Mouse (Mus musculus): ENCODE measurements around the gene Fgfr2. TPM values are rescaled to one million over a fixed set of nuclear protein-coding genes. Genes with fewer than 3 reads are reported as not detected.
A peak's percentile ranks its signal among the peaks of the same experiment; 100 is the strongest.

Gene Fgfr2
- polyA plus RNA-seq, 1 experiment from 2014 or later, result 93.4 TPM

DNA sequence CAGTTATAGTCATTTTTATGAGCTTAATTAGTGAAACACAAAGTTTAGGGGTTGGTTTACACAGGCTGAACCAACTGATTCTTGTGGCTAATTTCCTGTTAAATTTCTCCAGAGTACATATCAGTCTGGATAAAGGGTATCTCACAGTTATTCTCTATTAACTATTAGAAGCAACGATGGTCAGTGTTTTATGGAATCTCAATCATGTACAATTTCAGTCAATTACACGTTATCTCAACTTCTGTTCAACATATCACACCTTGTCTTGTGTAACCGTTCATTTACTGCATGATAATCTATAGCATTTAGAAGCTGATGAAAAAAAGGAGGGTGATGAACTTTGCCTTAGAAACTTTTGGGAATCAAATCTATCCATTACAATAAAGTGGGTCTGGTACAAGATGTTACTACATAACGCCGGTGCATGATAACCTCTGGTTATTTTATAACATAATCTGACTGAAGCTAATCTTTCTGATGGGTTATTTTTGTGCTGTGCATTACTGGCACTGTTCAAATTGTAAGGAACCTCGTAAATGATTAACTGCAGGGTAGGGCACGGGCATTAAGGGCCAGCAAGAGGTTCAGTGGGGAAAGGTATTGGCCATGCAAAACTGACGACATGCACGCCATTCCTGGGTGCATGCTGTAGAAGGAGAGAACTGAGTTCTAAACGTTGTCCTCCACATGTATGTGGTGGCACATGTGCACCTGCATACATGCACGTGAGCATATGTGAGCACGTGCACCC, 2121.0 kb downstream of the Fgfr2 start:
- Histone ChIP-seq H3K27me3 (ENCODE audit: control insufficient read depth, insufficient read depth, low read length) (no peaks in the 10 kb centered on the region), H3K4me3 (replicated peaks; ENCODE audit: low read length) (no peak overlapping the region), H3K27ac (ENCODE audit: low read length) (no peak overlapping the region), H3K9ac (ENCODE audit: low read length) (no peak overlapping the region), H3K36me3 (ENCODE audit: control insufficient read depth, insufficient read depth, low read length) (no peaks in the 10 kb centered on the region), H3K4me2 (ENCODE audit: low read depth, low read length) (no peak overlapping the region), H3K4me1 (ENCODE audit: control insufficient read depth, insufficient read depth, low read length) (no peaks in the 10 kb centered on the region), H3K9me3 (replicated peaks; ENCODE audit: control insufficient read depth, low read length) (0 out of 2 replicates have a peak, but pooled peaks cover 4% of the 10 kb centered on the region)
- ATAC-seq (ENCODE audit: insufficient read depth, low FRiP score), result peak; percentile 88
- WGBS, result 63% methylated on average over 12 of the region's 12 CpGs

DNA sequence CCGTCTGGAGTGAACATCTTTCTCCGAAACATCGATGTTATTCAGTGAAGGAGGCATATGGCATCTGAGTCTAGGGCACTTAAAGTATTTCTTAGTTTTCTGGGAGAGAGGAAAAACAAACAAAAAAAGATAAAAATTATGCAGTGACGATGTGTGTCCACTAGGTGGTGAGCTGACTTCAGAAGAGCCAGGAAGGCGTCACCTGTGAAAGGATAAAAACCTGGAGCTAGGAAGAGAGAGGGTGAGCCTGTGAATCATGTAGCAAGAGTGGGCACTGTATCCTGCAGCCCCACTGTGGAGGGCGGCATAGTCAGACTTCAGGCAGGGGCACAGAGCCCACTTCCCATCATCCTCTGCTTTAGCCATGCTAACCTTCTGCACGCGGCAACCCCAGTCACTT, 2129.2 kb downstream of the Fgfr2 start:
- Histone ChIP-seq H3K27ac (ENCODE audit: low read length) (no peak overlapping the region), H3K36me3 (ENCODE audit: control insufficient read depth, insufficient read depth, low read length) (no peaks in the 10 kb centered on the region), H3K9ac (ENCODE audit: low read length) (no peak overlapping the region), H3K4me2 (ENCODE audit: low read depth, low read length) (no peak overlapping the region), H3K27me3 (ENCODE audit: control insufficient read depth, insufficient read depth, low read length) (no peaks in the 10 kb centered on the region), H3K4me3 (replicated peaks; ENCODE audit: low read length) (no peak overlapping the region), H3K9me3 (replicated peaks; ENCODE audit: control insufficient read depth, low read length) (peaks cover 5% of the 10 kb centered on the region; the same call in 1 of the 2 replicates), H3K4me1 (ENCODE audit: control insufficient read depth, insufficient read depth, low read length) (no peaks in the 10 kb centered on the region)
- peak; percentile 60; the same call in 1 of the 2 replicates for ATAC-seq (ENCODE audit: insufficient read depth, low FRiP score)
- WGBS, result 51% methylated on average over 8 of the region's 8 CpGs

DNA sequence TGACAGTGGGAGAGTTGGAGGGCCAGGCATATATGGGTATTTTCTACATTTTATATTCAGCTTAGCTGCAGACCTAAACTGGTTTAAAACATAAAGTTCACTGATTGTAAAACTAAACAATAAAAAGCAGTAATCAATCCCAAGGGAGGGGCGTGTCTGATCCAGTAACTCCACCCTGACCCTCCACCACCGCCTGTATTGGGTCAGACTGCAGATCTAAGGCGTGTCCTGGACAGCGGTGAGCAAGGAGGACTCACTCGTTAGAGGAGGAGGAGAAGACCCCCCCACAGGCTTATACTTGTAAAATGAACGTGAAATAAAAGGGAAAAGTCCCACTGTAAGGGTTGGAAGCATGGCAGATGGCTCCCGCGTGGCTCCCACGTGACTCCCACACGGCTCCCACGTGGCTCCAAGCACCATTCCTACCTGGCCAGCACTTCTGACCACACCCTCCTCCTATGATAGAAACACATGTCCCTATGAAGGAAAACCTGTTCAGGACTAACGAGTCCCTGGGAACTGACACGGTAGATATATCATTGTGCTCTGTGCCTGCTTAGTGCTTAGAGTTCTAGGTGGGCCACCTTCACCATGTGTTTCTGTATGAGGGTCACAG, 2131.9 kb downstream of the Fgfr2 start:
- Histone ChIP-seq H3K4me2 (ENCODE audit: low read depth, low read length) (no peak overlapping the region), H3K9me3 (replicated peaks; ENCODE audit: control insufficient read depth, low read length) (peaks cover 5% of the 10 kb centered on the region; the same call in 1 of the 2 replicates), H3K27me3 (ENCODE audit: control insufficient read depth, insufficient read depth, low read length) (no peaks in the 10 kb centered on the region), H3K36me3 (ENCODE audit: control insufficient read depth, insufficient read depth, low read length) (no peaks in the 10 kb centered on the region), H3K4me3 (replicated peaks; ENCODE audit: low read length) (no peak overlapping the region), H3K4me1 (ENCODE audit: control insufficient read depth, insufficient read depth, low read length) (peaks cover 8% of the 10 kb centered on the region), H3K27ac (ENCODE audit: low read length) (no peak overlapping the region), H3K9ac (ENCODE audit: low read length) (no peak overlapping the region)
- WGBS, result 78% methylated on average over 13 of the region's 13 CpGs
- 0 out of 2 replicates have a peak, but pooled peaks have one; percentile 47 for ATAC-seq (ENCODE audit: insufficient read depth, low FRiP score)

DNA sequence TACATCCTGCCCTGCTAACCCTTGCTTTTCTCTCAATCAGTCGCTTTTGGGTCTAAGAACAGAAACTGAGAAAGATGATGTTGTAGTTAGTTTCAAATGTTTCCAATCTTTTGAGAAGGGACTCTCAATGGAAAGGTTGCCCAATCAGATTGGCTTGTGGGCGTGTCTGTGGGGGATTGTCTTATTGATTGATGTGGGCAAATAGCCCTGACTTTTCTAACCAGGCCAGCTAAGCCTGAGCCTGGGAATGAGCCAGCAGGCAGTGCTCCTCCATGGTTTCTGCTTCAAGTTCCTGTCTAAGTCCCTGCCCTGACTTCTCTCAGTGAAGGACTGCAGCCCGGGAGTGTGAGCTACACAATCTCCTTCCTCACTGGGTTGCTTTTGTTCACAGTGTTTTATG, 2133.8 kb downstream of the Fgfr2 start:
- 57% methylated on average over 3 of the region's 3 CpGs for WGBS
- Histone ChIP-seq H3K4me2 (ENCODE audit: low read depth, low read length) (no peak overlapping the region), H3K4me1 (ENCODE audit: control insufficient read depth, insufficient read depth, low read length) (peaks cover 14% of the 10 kb centered on the region), H3K9me3 (replicated peaks; ENCODE audit: control insufficient read depth, low read length) (no peaks in the 10 kb centered on the region), H3K27ac (ENCODE audit: low read length) (no peak overlapping the region), H3K27me3 (ENCODE audit: control insufficient read depth, insufficient read depth, low read length) (no peaks in the 10 kb centered on the region), H3K9ac (ENCODE audit: low read length) (no peak overlapping the region), H3K36me3 (ENCODE audit: control insufficient read depth, insufficient read depth, low read length) (no peaks in the 10 kb centered on the region), H3K4me3 (replicated peaks; ENCODE audit: low read length) (no peak overlapping the region)
- no peak for ATAC-seq (ENCODE audit: insufficient read depth, low FRiP score)

DNA sequence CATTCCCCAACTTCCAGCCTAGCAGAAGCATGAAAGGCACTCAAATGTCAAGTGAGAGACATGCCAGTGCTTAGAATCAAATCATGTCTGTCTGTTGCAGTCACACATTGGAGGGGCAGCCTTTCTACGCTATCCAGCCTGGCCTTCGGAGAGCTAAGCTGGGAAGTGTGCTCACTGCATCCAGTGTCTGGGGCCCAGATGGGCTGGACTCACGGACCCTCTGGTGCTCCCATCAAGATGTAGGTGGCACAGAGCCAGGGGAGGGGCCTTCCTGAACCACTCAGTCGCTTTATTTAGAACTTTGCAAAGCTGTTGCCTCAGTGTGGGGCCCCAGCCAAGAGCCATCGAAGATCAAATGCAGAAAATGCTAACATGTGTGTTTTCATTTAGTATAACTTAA, 2135.0 kb downstream of the Fgfr2 start:
- H3K27ac ChIP-seq (ENCODE audit: low read length), result no peak overlapping the region
- H3K9me3 ChIP-seq (replicated peaks; ENCODE audit: control insufficient read depth, low read length), result no peaks in the 10 kb centered on the region
- no peak overlapping the region for H3K4me2 ChIP-seq (ENCODE audit: low read depth, low read length)
- H3K9ac ChIP-seq (ENCODE audit: low read length), result no peak overlapping the region
- H3K4me3 ChIP-seq (replicated peaks; ENCODE audit: low read length), result no peak overlapping the region
- peaks cover 18% of the 10 kb centered on the region for H3K4me1 ChIP-seq (ENCODE audit: control insufficient read depth, insufficient read depth, low read length)
- no peaks in the 10 kb centered on the region for H3K36me3 ChIP-seq (ENCODE audit: control insufficient read depth, insufficient read depth, low read length)
- 37% methylated on average over 5 of the region's 5 CpGs for WGBS
- ATAC-seq (ENCODE audit: insufficient read depth, low FRiP score), result no peak
- no peaks in the 10 kb centered on the region for H3K27me3 ChIP-seq (ENCODE audit: control insufficient read depth, insufficient read depth, low read length)

DNA sequence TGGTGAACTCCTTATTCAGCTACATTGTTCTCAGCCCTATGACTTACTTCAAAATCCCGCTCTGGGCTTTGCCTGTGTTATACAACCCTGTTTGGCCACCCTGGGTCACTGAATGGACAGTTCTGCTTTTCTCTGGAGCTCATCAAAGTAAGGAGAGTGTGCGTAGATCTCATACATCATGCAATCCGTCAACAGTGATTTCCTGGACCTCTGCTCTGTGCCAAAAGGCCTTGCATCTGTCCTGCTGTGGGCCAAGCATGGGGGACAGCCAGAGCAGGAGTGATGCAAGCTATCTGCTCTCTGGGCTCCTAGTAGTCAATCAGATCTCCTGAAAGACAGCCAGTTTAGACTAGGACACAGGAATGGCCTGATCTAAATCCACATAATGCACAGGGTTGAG, 2137.4 kb downstream of the Fgfr2 start:
- no peak overlapping the region for H3K4me3 ChIP-seq (replicated peaks; ENCODE audit: low read length)
- peak; percentile 24; the same call in 1 of the 2 replicates for ATAC-seq (ENCODE audit: insufficient read depth, low FRiP score)
- H3K36me3 ChIP-seq (ENCODE audit: control insufficient read depth, insufficient read depth, low read length), result no peaks in the 10 kb centered on the region
- peaks cover 18% of the 10 kb centered on the region for H3K4me1 ChIP-seq (ENCODE audit: control insufficient read depth, insufficient read depth, low read length)
- H3K9me3 ChIP-seq (replicated peaks; ENCODE audit: control insufficient read depth, low read length), result no peaks in the 10 kb centered on the region
- no peak overlapping the region for H3K4me2 ChIP-seq (ENCODE audit: low read depth, low read length)
- 47% methylated on average over 3 of the region's 3 CpGs for WGBS
- H3K27me3 ChIP-seq (ENCODE audit: control insufficient read depth, insufficient read depth, low read length), result no peaks in the 10 kb centered on the region
- H3K27ac ChIP-seq (ENCODE audit: low read length), result no peak overlapping the region
- H3K9ac ChIP-seq (ENCODE audit: low read length), result no peak overlapping the region

DNA sequence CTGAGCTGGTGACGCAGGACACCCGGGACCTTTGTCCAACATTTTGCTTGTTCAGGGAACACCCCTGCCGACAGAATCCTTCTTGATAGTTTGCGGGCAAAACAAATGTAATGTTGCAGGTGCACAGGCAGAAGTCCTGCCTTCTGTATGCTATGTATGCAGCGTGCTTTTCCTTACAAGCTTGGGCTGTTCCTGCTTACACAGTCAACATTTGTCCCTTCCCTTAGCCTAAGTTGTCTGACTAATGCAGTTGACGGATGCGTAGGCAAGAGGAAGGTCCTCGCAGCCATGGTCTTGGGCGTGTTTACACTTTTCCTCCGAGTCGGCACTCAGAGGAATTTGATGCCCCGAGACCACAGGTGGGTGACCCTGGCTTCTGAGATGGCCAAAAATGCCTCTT, 2138.0 kb downstream of the Fgfr2 start:
- Histone ChIP-seq H3K27ac (ENCODE audit: low read length) (no peak overlapping the region; the same call in 1 of the 2 replicates), H3K4me2 (ENCODE audit: low read depth, low read length) (no peak overlapping the region), H3K27me3 (ENCODE audit: control insufficient read depth, insufficient read depth, low read length) (no peaks in the 10 kb centered on the region), H3K4me3 (replicated peaks; ENCODE audit: low read length) (no peak overlapping the region), H3K9me3 (replicated peaks; ENCODE audit: control insufficient read depth, low read length) (no peaks in the 10 kb centered on the region), H3K4me1 (ENCODE audit: control insufficient read depth, insufficient read depth, low read length) (peaks cover 18% of the 10 kb centered on the region), H3K36me3 (ENCODE audit: control insufficient read depth, insufficient read depth, low read length) (no peaks in the 10 kb centered on the region), H3K9ac (ENCODE audit: low read length) (no peak overlapping the region)
- 44% methylated on average over 12 of the region's 12 CpGs for WGBS
- ATAC-seq (ENCODE audit: insufficient read depth, low FRiP score), result no peak

DNA sequence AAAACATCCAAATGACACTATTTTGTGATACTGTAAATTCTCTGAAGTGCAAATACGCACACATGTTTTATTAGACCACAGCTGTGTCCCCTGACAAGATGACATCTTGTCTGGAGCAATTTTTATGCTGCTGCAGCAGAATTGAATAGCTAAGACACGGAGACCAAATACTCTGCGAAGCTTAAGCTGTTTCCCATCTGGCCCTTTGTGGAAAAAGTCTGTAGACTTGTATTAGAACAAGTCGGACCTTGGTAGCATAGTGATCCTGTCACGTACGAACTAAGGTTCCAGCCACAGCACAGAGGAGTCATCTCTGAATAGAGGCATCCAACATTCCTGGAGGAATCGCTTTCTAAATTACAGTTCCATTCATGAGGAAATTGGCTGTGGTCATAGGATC, 2138.9 kb downstream of the Fgfr2 start:
- no peak for ATAC-seq (ENCODE audit: insufficient read depth, low FRiP score)
- H3K4me2 ChIP-seq (ENCODE audit: low read depth, low read length), result no peak overlapping the region
- H3K36me3 ChIP-seq (ENCODE audit: control insufficient read depth, insufficient read depth, low read length), result no peaks in the 10 kb centered on the region
- 71% methylated on average over 7 of the region's 7 CpGs for WGBS
- H3K4me1 ChIP-seq (ENCODE audit: control insufficient read depth, insufficient read depth, low read length), result peaks cover 20% of the 10 kb centered on the region
- no peaks in the 10 kb centered on the region for H3K9me3 ChIP-seq (replicated peaks; ENCODE audit: control insufficient read depth, low read length)
- no peak overlapping the region for H3K4me3 ChIP-seq (replicated peaks; ENCODE audit: low read length)
- no peak overlapping the region for H3K27ac ChIP-seq (ENCODE audit: low read length)
- 0 out of 2 replicates have a peak, but pooled peaks cover 4% of the 10 kb centered on the region for H3K27me3 ChIP-seq (ENCODE audit: control insufficient read depth, insufficient read depth, low read length)
- no peak overlapping the region for H3K9ac ChIP-seq (ENCODE audit: low read length)

DNA sequence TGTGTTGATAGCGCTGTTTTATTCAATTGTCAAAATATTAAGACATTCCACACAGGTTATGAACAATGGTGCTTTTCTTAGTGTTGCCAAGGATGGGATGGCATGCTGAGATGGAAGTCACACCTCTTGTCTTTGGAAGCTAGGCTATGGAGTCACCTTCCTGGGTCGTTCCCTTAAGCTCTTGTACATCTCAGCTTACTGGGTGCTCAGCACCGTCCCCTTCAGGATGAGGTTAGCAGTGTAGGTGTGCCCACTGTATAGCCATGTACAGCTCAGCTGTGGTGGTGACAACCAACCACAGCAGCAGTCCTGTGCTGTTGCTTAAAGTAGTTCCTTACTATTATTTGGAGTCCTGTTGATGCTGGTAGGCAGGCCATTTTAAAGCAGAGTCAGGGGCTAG, 2140.3 kb downstream of the Fgfr2 start:
- 0 out of 2 replicates have a peak, but pooled peaks cover 4% of the 10 kb centered on the region for H3K27me3 ChIP-seq (ENCODE audit: control insufficient read depth, insufficient read depth, low read length)
- WGBS, result 62% methylated on average over 3 of the region's 3 CpGs
- no peak overlapping the region for H3K4me2 ChIP-seq (ENCODE audit: low read depth, low read length)
- H3K9ac ChIP-seq (ENCODE audit: low read length), result no peak overlapping the region
- no peak overlapping the region for H3K27ac ChIP-seq (ENCODE audit: low read length)
- H3K4me3 ChIP-seq (replicated peaks; ENCODE audit: low read length), result no peak overlapping the region
- no peaks in the 10 kb centered on the region for H3K36me3 ChIP-seq (ENCODE audit: control insufficient read depth, insufficient read depth, low read length)
- ATAC-seq (ENCODE audit: insufficient read depth, low FRiP score), result no peak
- no peaks in the 10 kb centered on the region for H3K9me3 ChIP-seq (replicated peaks; ENCODE audit: control insufficient read depth, low read length)
- peaks cover 19% of the 10 kb centered on the region for H3K4me1 ChIP-seq (ENCODE audit: control insufficient read depth, insufficient read depth, low read length)

Data from stomach, embryonic 16.5 days (tissue).